In the genomic region with DNA sequence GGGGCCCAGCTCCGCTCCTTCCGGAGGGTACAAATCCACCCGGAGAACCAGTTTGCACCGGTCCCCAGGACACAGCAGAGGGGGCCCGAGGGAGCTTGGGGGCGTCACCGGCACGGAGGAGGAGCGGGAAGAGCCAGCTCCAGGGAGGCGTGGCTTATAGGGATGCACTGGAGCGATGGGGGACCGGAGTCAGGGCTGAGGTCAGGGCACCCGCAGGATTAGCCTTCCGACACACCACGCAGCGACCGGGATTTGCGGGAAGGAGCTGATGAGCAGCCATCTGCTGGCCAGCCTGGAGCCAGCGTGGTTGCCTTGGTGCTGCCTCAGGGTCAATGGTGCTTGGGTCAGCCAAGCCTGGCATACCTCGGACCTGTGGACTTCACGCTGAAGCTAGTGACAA, we compare ENCODE assay signal across 8 mouse cellular contexts. TPM values are rescaled to one million over a fixed set of nuclear protein-coding genes. Genes with fewer than 3 reads are reported as not detected.
DNase-seq lines count a peak whose midpoint lies in the region; ATAC-seq and TF ChIP-seq lines count a peak whose summit lies in the region.

No protein-coding gene starts in this region.

- 0 out of 2 replicates have a peak, but pooled peaks have one; percentile 6 for TF ChIP-seq CTCF in liver, embryonic 14.5 days (IDR thresholded peaks at IDR 0.05; ENCODE audit: low read depth)
- no peak for TF ChIP-seq CTCF in small intestine, adult 2 months (IDR thresholded peaks at IDR 0.05; ENCODE audit: extremely low read depth, insufficient read length, insufficient replicate concordance, low read depth, low read length)

- peak overlapping the region; percentile 76 for H3K4me2 ChIP-seq in hindbrain, embryonic 12.5 days (replicated peaks)
- H3K4me2 ChIP-seq in liver, embryonic 14.5 days (ENCODE audit: low read depth): peak overlapping the region; percentile 45

- DNase-seq in adrenal gland, adult (ENCODE audit: inconsistent age in 2 of 2, low spot score in 1 of 2): peak; percentile 39 to 70
- no peak for DNase-seq in adrenal gland, adult 18-20 months (ENCODE audit: low spot score in 2 of 2)
- DNase-seq in urinary bladder, postnatal 4 days (ENCODE audit: low spot score in 2 of 2): peak; percentile 37 to 63
- no peak for DNase-seq in urinary bladder, adult 18-20 months (ENCODE audit: low spot score in 2 of 2)
- DNase-seq in liver, embryonic 14.5 days (ENCODE audit: low read depth in 3 of 3, low spot score in 3 of 3): no peak

- peak overlapping the region; percentile 50 for H3K9ac ChIP-seq in hindbrain, embryonic 12.5 days
- H3K9ac ChIP-seq in liver, embryonic 14.5 days (replicated peaks): no peak overlapping the region

- TF ChIP-seq EP300 in liver, embryonic 14.5 days (IDR thresholded peaks at IDR 0.05; ENCODE audit: low read depth): no peak

- H3K27ac ChIP-seq in hindbrain, embryonic 12.5 days: no peak overlapping the region
- no peak overlapping the region for H3K27ac ChIP-seq in liver, embryonic 14.5 days
- H3K27ac ChIP-seq in small intestine, adult 2 months (ENCODE audit: insufficient read depth, low read depth, low read length): no peak overlapping the region

- H3K4me3 ChIP-seq in hindbrain, embryonic 12.5 days: peak overlapping the region; percentile 35
- H3K4me3 ChIP-seq in liver, embryonic 14.5 days (ENCODE audit: insufficient read depth in 1 of 2, low read depth in 2 of 2, low read length in 2 of 2): peak overlapping the region; percentile 3 to 27
- H3K4me3 ChIP-seq in small intestine, adult 2 months (ENCODE audit: low read depth, low read length): peak overlapping the region; percentile 47

- under 1% methylated on average over 21 of the region's 21 CpGs for WGBS in hindbrain, embryonic 12.5 days
- 4% methylated on average over 21 of the region's 21 CpGs for WGBS in liver, embryonic 14.5 days (ENCODE audit: insufficient replicate concordance)
- WGBS in small intestine, adult 2 months: 5% methylated on average over 21 of the region's 21 CpGs

- no peaks in the 10 kb centered on the region for H3K36me3 ChIP-seq in hindbrain, embryonic 12.5 days
- no peaks in the 10 kb centered on the region for H3K36me3 ChIP-seq in liver, embryonic 14.5 days (replicated peaks; ENCODE audit: control insufficient read depth, insufficient read depth, low read depth)
- H3K36me3 ChIP-seq in small intestine, adult 2 months (ENCODE audit: control insufficient read depth, insufficient read depth, low read length): no peaks in the 10 kb centered on the region

- H3K27me3 ChIP-seq in hindbrain, embryonic 12.5 days: peaks cover 18% of the 10 kb centered on the region
- H3K27me3 ChIP-seq in liver, embryonic 14.5 days (ENCODE audit: control insufficient read depth, insufficient read depth, low read length): no peaks in the 10 kb centered on the region
- no peaks in the 10 kb centered on the region for H3K27me3 ChIP-seq in small intestine, adult 2 months (ENCODE audit: control insufficient read depth, insufficient read depth, low read length)

- ATAC-seq in hindbrain, embryonic 12.5 days (ENCODE audit: low FRiP score): peak; percentile 80
- peak; percentile 55; the same call in 1 of the 2 replicates for ATAC-seq in liver, embryonic 14.5 days (ENCODE audit: insufficient read depth)
- ATAC-seq in CD4-positive, CD25-positive, alpha-beta regulatory T cell, adult 4 months: no peak

- H3K4me1 ChIP-seq in hindbrain, embryonic 12.5 days: peaks cover 9% of the 10 kb centered on the region
- H3K4me1 ChIP-seq in liver, embryonic 14.5 days (replicated peaks; ENCODE audit: control insufficient read depth in 2 of 2, insufficient read depth in 2 of 2, low read length in 1 of 2): peaks cover 3 to 4% of the 10 kb centered on the region in 2 experiments; a peak in 1 of 4 replicates
- peaks cover 7% of the 10 kb centered on the region for H3K4me1 ChIP-seq in small intestine, adult 2 months (ENCODE audit: control insufficient read depth, insufficient read depth, insufficient read length, low read length)

- TF ChIP-seq POLR2A in small intestine, adult 2 months (IDR thresholded peaks at IDR 0.05; ENCODE audit: low read depth, low read length): no peak

- no peaks in the 10 kb centered on the region for H3K9me3 ChIP-seq in hindbrain, embryonic 12.5 days (replicated peaks)
- no peaks in the 10 kb centered on the region for H3K9me3 ChIP-seq in liver, embryonic 14.5 days (ENCODE audit: control insufficient read depth, low read length)

RNA-seq across cellular contexts. Expression of gene H3f3a, which starts 19.6 kb away (rescaled TPM):
- 100 to 1,000 TPM; 557 to 688 TPM for total RNA-seq in adrenal gland, adult 18-20 months (2021)
- 3,274 and 3,635 TPM in 2 replicates for polyA plus RNA-seq in hindbrain, embryonic 12.5 days (2016; fragmentation: Nextera tagmentation; extraction: Ambion mirVana)
- polyA plus RNA-seq in liver, embryonic 14.5 days (2012; rRNA removed): 529 and 1,021 TPM in 2 replicates
- polyA plus RNA-seq in liver, embryonic 14.5 days (2014; fragmentation: Nextera tagmentation; extraction: Ambion mirVana): 2,262 and 2,378 TPM in 2 replicates
- 156 and 262 TPM in 2 replicates for polyA plus RNA-seq in small intestine, adult 2 months (2012; rRNA removed)
- polyA plus RNA-seq in CD4-positive, CD25-positive, alpha-beta regulatory T cell, adult 4 months (2017; shearing (Covaris generic)): 100 to 1,000 TPM; 579 to 648 TPM

RNA-seq across cellular contexts. Expression of gene Sde2, which starts 56.8 kb away (rescaled TPM):
- 10 to 100 TPM; 21.5 to 22.9 TPM for total RNA-seq in adrenal gland, adult 18-20 months (2021)
- 35.6 and 39.7 TPM in 2 replicates for polyA plus RNA-seq in hindbrain, embryonic 12.5 days (2016; fragmentation: Nextera tagmentation; extraction: Ambion mirVana)
- 11.5 and 15.5 TPM in 2 replicates for polyA plus RNA-seq in liver, embryonic 14.5 days (2012; rRNA removed)
- 15.8 and 18.0 TPM in 2 replicates for polyA plus RNA-seq in liver, embryonic 14.5 days (2014; fragmentation: Nextera tagmentation; extraction: Ambion mirVana)
- 3.2 and 5.9 TPM in 2 replicates for polyA plus RNA-seq in small intestine, adult 2 months (2012; rRNA removed)
- 10 to 100 TPM; 44.4 to 50.2 TPM for polyA plus RNA-seq in CD4-positive, CD25-positive, alpha-beta regulatory T cell, adult 4 months (2017; shearing (Covaris generic))

Comparison
In these comparisons a context has a peak if more than half of its experiments do, and no peak if none do; other contexts are left out.
1. DNase-seq: peak in adrenal gland, adult (2 of 2) and urinary bladder, postnatal 4 days (2 of 2); none in adrenal gland, adult 18-20 months (0 of 2), urinary bladder, adult 18-20 months (0 of 2) and liver, embryonic 14.5 days (0 of 3).
2. Peak in every context shown above with its lines, with median percentiles within 50 percentile points of each other: H3K4me3 ChIP-seq.